Mouse (Mus musculus) gastrocnemius, postnatal 25 days (tissue): ENCODE measurements around the gene Gm20696. TPM values are rescaled to one million over a fixed set of nuclear protein-coding genes. Genes with fewer than 3 reads are reported as not detected.
A peak's percentile ranks its signal among the peaks of the same experiment; 100 is the strongest.

Experiments
- DNase-seq: peaks from one replicate; pipeline ENCODE4 v3.0.0; 2022
- total RNA-seq, 2 experiments: library from RNA; stranded (reverse); gene quantifications; 1 replicate in 1 of 2; 2 replicates in 1 of 2; pipeline ENCODE4 v1.2.3; 2021

The Gm20696 gene
- total RNA-seq, 2 experiments from 2014 or later: 1.6 to 2.0 TPM

DNA sequence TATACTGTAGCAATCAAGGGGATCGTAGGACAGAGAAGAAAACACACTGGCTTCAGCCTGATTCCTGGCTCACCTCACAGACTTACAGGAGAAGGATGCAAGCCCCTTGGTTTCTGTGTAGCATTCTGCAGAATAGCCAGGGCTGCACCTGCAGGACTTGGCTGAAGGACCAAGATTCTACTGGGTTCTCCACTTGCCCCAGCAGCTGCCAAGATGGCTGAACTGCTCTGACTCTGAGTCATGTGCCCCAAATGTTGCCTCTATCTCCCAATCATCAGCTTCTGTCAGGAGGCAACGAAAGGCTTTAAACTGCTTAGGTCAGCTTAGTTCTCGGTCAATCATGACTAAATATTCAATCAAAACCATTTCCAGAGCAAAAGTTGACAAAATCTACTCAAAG lies 42.1 kb downstream of the Gm20696 start:
- DNase-seq: no peak

DNA sequence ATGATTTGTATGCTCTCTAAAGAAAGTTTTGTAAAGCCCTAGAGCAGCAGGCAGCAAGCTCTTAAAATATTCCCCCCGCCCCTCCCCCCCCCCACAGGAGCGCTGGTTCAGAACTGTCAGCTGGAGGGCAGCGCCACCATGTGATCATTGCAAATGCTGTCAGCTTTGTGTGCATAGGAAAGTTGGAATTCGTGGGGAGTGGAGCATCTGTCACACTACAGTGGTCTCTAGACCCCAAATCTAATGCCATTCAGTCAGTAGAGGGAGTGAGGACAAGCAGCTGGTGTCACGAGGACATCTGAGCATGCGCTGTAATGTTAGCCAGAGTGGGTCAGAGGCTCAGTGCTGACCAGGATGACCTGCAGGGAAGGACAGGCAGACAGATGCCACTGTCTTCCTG lies 43.0 kb downstream of the Gm20696 start:
- no peak for DNase-seq

DNA sequence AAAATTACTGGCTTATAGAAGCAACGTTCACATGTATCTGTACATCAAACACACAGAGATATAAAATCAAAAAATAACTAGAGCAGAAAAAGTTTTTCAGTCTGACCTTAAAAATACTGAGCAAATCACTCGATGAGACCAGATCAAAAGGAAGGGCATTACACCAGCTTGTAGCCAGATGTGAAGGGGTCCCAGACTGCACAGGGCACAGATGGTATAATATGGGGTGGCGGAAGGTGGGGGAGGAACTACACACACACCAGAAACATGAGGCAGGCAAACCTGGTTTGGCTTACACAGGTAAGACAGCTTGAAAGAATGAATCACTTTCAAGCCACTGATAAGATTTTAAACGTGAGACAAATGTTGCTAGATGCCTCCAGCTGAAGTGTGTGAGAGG lies 45.4 kb downstream of the Gm20696 start:
- no peak for DNase-seq

DNA sequence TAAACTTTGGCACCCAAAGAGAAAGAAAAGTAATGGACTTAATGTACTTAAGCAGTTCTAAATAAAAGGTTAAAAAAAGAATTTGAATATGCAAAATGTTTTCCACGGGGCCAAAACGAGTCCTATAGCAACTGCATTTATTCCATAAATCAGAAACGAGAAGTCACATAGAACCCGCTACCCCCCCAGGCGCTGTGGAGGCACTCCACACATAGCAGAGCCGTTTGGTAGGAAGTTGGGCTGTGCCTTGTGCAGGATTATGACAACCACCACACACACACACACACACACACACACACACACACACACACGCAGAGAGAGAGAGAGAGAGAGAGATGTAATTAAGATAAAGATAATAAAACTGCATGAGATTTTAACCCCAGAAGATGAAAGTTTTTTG lies 46.1 kb downstream of the Gm20696 start:
- DNase-seq: no peak

DNA sequence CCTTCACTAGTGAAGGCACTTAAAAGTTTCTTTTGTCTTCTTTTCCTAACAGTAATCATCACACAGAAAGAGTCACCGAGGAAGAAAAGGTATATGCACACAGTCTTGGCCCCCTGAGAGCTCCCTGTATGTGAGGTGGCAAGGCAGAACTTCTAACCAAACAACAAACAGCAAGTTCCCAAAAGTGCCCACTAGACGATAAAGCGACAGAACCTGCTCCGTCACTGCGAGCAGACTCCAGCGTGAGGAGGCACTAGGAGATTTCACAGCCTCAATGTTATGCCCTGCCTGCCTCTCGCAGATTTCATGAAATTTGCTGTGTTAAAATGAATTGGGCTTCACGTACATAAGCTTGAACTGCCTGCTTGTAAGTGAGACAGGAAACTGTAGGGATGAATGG lies 46.6 kb downstream of the Gm20696 start:
- no peak for DNase-seq

DNA sequence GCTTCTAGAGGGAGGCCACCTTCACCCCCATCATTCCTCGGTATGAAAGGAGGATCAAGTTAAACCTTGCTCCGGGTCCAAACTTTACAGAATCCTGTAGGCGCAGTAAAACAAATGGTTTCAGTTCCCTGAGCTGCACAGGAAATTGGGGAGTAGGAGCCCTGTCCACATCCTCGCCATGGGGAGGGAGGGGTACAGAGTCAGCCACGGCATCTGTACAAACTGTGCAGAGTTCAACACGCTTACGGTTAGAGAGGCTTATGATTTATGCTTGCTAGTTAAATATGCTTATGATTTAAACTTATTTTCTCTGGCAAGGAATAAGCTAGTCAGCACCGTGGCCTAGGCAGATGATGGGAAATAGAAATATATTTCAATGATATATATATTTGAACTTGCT lies 47.1 kb downstream of the Gm20696 start:
- DNase-seq: no peak

DNA sequence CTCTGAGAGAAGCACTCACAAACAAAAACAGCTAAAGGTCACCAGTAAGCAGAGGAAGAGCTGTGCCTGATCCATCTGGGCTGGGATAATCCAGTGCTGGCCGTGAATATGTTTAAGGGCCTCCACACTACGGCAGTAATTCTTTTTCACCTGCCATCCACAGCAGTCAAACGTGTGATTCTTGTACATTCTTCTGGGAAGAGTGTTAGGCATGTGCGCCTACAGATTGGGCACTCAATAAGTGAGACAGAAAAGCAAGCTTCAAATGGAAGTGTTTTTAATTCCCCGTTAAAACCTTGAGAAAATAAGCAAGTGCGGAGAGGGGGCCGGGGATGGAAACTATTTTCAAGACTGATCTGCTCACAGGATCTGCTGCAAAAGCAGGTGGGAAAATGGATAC lies 48.7 kb downstream of the Gm20696 start:
- no peak for DNase-seq

DNA sequence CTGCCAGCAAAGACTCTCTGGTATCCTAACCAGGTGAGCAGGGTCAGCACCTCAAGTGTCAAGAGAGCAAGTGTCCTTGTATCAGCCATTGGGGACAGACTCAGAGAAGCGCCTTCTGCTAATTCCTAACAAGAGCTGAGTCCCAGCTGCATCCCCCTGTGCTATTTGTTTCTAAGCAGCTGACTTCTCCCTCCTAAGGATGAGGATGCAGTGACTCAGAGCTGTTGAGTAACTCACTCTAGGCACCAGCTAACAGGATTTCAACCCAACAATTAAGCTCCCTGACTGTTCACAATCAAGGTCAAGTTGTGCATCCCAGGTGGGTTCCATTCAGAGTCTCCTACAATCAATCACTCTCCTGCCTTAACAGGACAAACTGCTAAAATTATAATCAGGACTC lies 49.2 kb downstream of the Gm20696 start:
- DNase-seq: no peak

DNA sequence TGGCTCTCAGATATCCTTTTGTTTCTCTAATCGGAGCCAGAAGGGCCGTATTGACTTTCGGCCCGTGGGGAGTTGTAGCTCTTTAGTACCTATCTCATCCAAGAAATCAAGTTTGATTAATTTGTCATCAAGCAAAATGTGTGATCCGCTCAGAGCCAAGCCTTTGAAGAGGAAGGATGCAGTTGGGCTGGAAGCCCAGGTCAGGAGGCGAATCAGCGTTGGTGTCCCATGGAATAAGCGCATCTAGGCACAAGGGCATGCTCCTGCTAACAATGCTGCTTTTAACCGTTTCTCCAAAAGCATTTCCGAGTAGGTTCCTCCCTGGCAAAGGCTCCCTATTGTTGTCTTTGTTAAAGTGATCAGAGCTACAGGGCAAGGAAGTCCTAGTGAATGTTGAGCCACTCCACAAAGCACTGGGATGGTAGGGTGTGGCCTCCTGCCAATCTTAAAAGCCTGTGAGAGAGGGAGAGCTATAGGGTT lies 51.3 kb downstream of the Gm20696 start:
- DNase-seq: no peak

DNA sequence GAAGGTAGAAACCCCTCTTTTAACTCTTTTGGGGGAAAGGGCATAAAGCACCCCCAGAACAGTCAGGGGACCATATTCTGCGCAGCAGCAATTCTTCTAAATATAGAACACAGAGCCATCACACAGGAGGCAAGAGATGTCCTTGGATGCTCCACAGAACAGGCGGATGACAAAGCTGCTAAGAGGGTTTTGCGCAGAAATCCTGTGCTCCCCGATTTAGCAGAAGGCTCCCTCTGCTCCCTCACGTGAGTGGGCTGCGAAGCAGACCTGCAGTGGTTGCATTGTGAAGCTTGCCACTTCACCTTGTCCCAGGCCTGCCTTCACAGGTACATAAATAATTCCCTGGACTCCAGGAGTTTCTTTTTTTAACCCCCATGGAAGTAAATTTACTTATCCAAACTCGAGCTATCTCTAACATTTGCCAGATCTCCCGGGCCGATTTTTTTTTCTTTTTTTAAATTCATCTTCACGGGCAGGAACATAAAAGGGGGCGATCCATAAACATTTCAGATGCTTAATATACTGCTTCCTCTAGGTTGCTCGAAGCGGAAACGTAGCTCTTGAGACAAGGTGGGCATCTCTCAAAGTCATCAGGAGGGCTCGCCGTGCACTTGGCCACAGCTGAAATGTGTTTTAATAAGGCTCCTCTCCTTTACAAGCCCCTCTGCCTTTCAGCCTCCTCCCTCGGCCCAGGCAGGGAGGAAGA lies 51.9 kb downstream of the Gm20696 start:
- no peak for DNase-seq

DNA sequence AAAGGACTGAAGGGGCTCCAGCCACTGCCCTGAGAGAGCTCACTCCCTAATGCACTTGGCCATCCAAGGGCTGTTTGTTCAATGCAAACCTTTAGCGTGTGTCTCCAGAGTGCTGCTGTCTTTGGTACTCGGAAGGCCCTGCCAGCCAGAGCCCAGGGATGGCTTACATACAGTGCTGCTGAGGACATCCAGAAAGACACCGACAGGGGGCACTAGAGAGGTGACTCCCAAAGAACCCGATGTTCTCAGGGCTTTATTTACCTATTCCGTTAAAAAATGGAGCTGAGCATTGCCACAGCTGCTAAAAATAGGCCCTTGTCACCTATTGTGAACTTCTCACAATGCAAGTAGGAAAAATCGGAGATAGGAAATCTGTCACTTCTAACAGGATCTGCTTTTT lies 54.7 kb downstream of the Gm20696 start:
- no peak for DNase-seq

DNA sequence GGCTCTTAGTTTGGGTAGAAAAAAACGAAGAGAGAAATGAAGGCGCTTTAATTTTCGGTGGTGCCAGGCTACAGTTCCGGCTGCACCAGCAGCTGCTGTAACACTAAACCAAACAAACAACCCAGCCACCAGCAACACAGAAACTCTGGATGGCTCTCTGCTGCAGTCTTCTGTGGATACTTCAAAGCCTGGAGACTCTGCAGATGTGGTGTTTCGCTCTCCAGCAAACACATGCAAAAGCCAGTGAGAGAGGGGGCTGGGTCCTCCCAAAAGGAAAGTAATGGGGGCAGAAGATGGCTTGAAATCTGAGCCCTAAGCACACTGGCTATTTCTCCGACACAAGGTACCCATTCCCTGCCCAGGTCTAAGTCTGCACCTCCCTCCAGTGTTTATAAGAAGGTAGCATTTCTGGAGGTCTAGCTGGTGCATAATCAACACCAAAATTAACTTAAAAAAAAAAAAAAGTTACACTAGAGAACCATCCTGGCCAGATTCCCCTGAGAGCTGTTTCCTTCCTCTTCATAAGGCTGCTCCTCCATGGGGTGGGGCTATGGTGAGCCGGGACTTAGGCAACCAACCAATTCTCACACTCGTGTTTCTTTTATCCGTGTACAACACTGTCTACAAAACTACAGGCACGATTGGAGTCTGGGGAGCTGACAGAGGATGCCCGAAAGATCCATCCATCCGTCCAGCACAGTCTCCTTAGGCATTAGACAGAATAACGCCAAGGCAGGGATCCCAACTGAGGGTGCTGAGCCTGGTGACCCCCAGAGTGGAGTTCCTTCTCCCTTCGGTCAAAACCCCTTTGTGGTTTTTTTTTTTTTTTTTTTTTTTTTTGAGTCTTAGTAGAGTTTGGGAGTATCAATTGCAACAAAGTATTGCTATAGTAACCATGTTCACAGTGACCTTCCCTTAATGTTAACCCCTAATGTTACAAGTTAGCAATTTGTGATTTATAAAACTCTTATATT lies 55.9 kb downstream of the Gm20696 start:
- DNase-seq: peak; percentile 32

DNA sequence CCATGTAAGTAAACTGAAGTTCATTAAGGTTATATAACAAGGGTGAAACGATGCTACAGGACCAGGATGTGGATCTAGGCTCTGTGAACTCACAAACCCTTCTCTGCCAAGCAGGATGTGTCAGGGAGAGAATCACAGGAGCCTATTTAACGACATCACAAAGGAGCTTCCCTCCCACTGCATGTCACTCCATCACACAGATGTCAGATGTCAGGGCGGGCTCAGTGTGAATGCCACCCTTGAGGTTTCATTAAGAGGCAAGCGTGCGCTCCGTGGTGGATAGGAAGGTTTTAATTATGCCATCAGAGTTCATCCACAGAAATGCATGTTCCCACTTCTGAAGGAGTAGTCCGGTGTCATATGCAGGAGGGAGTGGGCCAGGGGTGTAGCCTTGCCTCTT lies 60.5 kb downstream of the Gm20696 start:
- DNase-seq: no peak

DNA sequence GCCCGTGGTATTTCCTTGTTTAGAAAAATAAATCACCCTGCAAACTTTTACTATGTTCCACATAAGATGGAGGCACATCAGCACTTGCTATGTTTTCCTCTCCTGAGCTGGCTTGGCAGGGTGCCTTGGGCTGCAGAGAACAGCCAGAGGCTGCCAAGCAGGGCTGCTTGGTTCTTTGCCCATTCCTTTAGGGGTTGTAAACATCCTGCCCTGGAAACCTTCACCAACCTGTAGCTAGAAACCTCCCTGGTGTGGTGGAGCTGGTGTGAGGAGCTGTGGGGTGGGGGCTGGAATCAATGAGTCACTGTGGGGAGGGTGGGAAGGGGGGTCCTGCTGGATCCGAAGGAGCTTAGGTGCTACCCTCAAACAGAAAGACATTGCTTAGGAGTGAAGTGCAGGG lies 61.8 kb downstream of the Gm20696 start:
- DNase-seq: no peak

DNA sequence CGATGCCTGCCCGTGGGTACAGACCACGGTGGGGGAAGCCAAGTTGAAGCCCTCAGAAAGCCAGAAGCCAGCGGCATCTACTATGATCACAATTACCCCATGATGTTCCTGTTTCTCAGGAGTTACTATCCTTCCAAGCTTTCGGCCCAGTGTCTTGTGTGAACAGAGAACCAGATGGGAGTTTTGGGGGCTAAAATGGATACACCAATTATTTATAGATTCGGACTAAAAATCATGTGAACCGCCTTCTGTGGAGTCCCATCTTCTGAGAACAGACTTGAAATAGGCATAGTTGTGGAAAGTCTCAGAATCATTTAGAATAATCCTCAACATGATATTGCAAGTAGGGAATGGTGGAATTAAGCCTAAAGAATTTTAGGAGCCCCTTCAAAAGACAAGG lies 64.2 kb downstream of the Gm20696 start:
- no peak for DNase-seq

DNA sequence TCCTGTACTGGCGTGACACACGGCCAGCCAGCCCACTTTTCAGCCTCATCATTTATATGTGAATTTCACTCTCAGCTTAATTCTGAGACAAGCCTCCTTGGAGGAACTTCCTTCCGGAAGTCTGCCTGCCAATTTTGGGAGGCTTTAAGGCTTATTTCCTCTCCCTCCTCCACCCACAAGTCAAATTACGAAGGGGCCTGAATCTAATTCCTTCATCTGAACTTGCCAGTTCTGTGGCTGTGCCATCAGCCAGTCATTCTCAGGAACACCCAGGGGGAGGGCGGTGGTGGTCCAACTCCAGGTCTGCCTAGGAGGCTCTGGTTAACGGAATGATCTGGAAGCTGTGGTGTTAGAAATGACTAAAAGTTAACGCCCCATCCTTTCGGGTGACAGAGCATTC lies 65.7 kb downstream of the Gm20696 start:
- no peak for DNase-seq

DNA sequence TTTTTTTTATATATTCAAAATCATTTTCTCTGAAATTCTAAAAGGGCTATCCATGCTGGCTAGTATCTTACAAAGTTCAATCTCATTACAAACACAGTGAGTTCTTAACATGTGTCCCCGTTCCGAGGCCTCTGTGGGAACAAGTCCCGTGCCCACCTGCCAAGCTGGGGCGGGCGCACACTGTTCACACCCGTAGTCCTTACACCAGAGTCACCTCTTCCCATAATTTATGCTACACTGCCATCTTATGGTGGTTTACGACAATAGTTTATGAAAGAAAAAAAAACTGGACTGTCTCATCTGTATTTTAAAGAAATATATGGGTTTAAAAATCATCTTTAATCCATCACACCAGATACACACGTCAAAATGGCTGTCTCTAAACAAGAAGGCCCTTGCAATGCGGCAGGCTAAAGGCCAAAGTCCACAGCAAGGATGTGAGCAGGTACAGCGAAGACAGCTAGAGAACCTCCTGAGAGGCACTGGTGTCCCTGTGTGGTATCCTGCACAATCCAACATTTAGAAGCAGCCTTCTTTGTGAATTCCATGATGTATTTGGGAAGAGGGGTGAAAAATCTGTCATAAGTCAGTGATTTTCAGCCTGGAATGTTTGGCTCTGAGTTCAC lies 66.3 kb downstream of the Gm20696 start:
- no peak for DNase-seq

DNA sequence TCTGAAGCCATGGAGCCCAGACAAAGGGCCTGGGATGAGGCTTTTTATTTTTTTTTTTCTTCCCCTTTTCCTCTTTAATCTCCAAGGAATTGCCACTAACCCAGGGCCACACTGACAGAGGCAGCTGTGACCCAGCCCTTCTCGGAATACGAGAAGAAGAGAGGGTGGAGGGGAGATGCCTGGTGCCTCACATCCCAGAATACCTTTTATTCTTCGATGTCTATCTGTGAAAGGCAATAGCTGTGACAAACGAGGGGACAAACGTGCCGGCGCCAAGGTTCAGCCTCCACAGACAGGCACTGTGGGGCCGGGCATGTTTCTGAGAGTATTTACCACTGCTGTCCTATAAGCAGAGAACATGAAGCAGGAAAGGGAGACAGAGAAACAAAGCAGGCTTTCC lies 66.9 kb downstream of the Gm20696 start:
- DNase-seq: no peak

DNA sequence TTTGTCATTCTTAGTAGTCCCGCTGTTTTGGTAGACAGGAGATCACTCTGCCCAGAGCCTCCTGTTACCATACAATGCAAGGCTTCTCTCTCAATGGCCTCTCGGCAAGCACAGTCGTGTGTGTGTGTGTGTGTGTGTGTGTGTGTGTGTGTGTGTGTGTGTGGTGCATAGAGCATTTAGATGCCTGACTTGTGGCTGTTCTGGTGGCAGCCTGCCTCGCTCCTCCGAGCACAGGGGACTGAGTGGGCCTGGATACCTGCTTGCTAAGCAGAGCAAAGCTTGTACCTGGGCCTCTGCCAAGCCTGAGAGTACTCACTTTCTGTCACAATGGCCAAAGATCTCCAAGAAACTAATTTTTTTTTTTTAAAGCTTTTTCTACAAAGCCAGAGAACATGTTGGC lies 67.4 kb downstream of the Gm20696 start:
- DNase-seq: no peak

DNA sequence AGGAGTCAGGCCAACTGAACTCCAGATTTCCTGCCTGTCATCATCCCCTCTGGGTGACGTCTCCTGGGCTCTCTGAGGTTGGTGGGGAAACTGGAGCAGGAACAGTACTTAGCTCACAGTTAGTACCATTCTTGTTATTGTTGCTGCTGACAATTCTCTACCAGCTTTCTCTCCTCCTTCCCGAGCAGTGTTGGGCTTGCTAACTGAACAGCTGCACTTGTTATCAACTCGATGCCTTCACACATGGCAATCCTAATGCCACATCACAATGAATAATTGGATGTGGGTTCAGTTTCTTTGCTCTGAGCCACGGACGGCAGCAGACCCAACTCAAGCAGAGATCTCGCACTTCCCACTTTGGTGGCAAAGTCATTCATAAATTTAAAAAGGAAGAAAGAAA lies 89.6 kb downstream of the Gm20696 start:
- no peak for DNase-seq

DNA sequence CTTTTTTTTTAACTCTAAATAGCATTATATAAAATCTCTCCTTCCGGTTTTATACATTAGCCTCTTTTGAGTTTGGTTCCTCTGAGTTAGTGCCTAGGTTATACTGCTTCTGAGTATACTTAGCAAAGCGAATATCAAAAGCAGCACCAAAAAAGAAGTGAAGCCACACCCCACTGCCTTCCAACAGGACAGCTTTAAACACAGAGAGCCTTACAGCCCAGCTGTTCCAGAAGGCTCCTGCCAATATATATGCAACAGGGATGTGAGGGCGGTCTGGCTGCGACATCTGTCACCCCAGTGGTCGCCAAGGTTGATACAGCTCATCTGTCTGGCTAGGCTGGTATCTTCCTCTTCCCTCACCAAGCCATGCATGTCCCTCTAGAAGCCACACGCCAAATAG lies 91.0 kb downstream of the Gm20696 start:
- DNase-seq: no peak

DNA sequence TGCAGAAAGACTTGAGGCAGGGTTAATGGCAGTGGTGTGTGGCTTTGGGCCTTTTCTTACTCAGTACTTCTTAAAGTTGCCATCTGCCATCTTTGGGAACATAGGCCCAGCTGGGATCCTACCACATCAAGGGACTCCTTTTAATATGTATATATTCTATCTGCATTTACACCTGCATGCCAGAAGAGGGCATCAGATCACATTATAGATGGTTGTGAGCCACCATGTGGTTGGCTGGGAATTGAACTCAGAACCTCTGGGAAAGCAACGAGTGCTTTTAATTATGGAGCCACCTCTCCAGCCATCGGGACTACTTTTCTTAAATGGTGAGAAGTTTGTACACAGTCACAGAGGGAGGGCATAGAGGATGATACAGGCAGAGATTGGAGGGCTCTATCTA lies 93.3 kb downstream of the Gm20696 start:
- no peak for DNase-seq

DNA sequence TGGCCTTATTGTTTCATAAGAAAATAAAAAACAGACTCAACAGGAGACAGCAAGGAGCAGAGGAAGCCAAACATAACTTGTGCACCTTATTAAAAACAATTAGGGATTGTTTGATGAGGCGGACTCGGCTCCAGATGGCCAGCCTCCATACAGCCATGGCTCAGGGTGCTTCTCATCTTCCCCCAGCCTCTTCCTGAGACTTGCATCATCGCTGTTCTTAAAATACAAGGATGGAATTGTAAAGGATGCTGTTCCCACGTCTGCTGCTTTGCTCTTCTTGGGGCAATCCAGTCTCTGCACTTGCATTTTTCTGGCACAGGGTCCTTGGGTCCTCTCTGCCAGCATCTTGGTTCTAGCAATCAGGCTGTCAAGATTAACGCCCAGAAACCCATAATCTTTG lies 94.5 kb downstream of the Gm20696 start:
- no peak for DNase-seq
